Mouse (Mus musculus): Measurements from ENCODE around the gene Gm45021.

GRCm38 (mm10) chr6:48572014-48572413 is 17.4 kb upstream of the Gm45021 start:
- TF ChIP-seq POLR2A (IDR thresholded peaks at IDR 0.05; ENCODE audit: insufficient read length, low read depth) (no peak), MAX (IDR thresholded peaks at IDR 0.05; ENCODE audit: low read depth) (no peak)
